Mouse (Mus musculus) kidney, adult 2 months (tissue): ENCODE measurements around the gene Arhgap19.

Experiments
- CTCF ChIP-seq: fragments of 200-500 bp; conservative IDR thresholded peaks from 2 replicates; pipeline ENCODE4 v1.5.1; 2011; ENCODE audit warnings: low read depth, mild to moderate bottlenecking, control low read depth, low read length, moderate library complexity, mixed read lengths; ENCODE audit not compliant: insufficient read depth, insufficient read length
- POLR2A ChIP-seq: fragments of 200-500 bp; IDR thresholded peaks from one replicate; pipeline ENCODE4 v1.6.1; 2011; ENCODE audit warnings: low read depth, low read length, control low read depth

GRCm38 (mm10) chr19:41816410-41816809 is 14.6 kb upstream of the Arhgap19 start:
- no peak for TF ChIP-seq CTCF
- TF ChIP-seq POLR2A: no peak
